Mouse (Mus musculus) spleen, adult 2 months (tissue): ENCODE measurements around the gene Sdhd.

ENCODE experiments used
- CTCF ChIP-seq: fragments of 200-500 bp; IDR thresholded peaks from 2 replicates; pipeline ENCODE4 v1.5.1; 2011; ENCODE audit warnings: mild to moderate bottlenecking, inconsistent platforms; ENCODE audit not compliant: insufficient read depth, insufficient read length, insufficient replicate concordance; ENCODE audit errors: extremely low read depth
- POLR2A ChIP-seq: fragments of 200-500 bp; IDR thresholded peaks from 2 replicates; pipeline ENCODE4 v1.6.1; 2011; ENCODE audit warnings: low read depth, low read length, inconsistent platforms

GRCm38 (mm10) chr9:50567881-50568280 is 35.7 kb downstream of the Sdhd start:
- TF ChIP-seq CTCF, result no peak
- no peak for TF ChIP-seq POLR2A
